Mouse (Mus musculus) ES-Bruce4 (cell line): ENCODE data around the gene Pik3r5.

Experiments used
- CTCF ChIP-seq: IDR thresholded peaks from one replicate; pipeline ENCODE4 v1.8.1; 2011; ENCODE audit warnings: low read depth, low read length
- EP300 ChIP-seq: IDR thresholded peaks from 2 replicates; pipeline ENCODE4 v1.6.1; 2011; ENCODE audit warnings: low read depth, low read length; ENCODE audit not compliant: insufficient read depth
- POLR2A ChIP-seq: IDR thresholded peaks from one replicate; pipeline ENCODE4 v1.8.1; 2011; ENCODE audit warnings: low read length; ENCODE audit not compliant: insufficient read depth

- TF ChIP-seq POLR2A (no peak), CTCF (no peak), EP300 (no peak)
Observed at GRCm38 (mm10) chr11:68417001-68417400, 14.9 kb upstream of the Pik3r5 start.
